In genomic region chrX:6778250-6778637, GRCm38 (mm10) we compare ENCODE assay signal across 8 mouse cellular contexts. TPM values are rescaled to one million over a fixed set of nuclear protein-coding genes. Genes with fewer than 3 reads are reported as not detected.
DNase-seq lines count a peak whose midpoint lies in the region; ATAC-seq lines count a peak whose summit lies in the region.

No protein-coding gene starts in this region.

- H3K9me3 ChIP-seq in midbrain, embryonic 10.5 days (replicated peaks), result peaks cover 3% of the 10 kb centered on the region; the same call in 1 of the 2 replicates

- 14% methylated on average over 19 of the region's 24 CpGs for WGBS in midbrain, embryonic 10.5 days

- peaks cover 10% of the 10 kb centered on the region for H3K4me1 ChIP-seq in midbrain, embryonic 10.5 days

- H3K27ac ChIP-seq in midbrain, embryonic 10.5 days (replicated peaks), result no peak overlapping the region

- peak; percentile 71 for ATAC-seq in granulocyte monocyte progenitor cell, adult 5-6 weeks (replicated peaks; ENCODE audit: poor library complexity, severe bottlenecking)

- H3K27me3 ChIP-seq in midbrain, embryonic 10.5 days (ENCODE audit: low read depth, poor library complexity, severe bottlenecking), result peaks cover 38% of the 10 kb centered on the region

- no peaks in the 10 kb centered on the region for H3K36me3 ChIP-seq in midbrain, embryonic 10.5 days

- peak; percentile 4 for DNase-seq in kidney, adult 11 months
- no peak for DNase-seq in kidney, adult 18-20 months
- DNase-seq in adrenal gland, postnatal 36 days, result peak; percentile 54 to 69
- peak; percentile 10 for DNase-seq in kidney, postnatal 14 days
- DNase-seq in midbrain, embryonic 10.5 days (ENCODE audit: low spot score), result peak; percentile 56
- DNase-seq in layer of hippocampus, adult 18-20 months (ENCODE audit: low spot score in 2 of 2), result no peak
- DNase-seq in cerebellum, adult 9-11 months, result no peak

- H3K4me3 ChIP-seq in midbrain, embryonic 10.5 days, result peak overlapping the region; percentile 52

RNA-seq across cellular contexts. Expression of gene Dgkk, which starts 0.9 kb away (rescaled TPM):
- 1 to 10 TPM; 4.1 to 4.8 TPM for total RNA-seq in adrenal gland, postnatal 36 days (2021)
- not detected in 2 replicates for total RNA-seq in granulocyte monocyte progenitor cell, adult 5-6 weeks (2014; fragmentation: Nextera tagmentation)
- not detected in 2 replicates for total RNA-seq in granulocyte monocyte progenitor cell, adult 5-6 weeks (2017)
- 0.34 and 0.44 TPM in 2 replicates for polyA plus RNA-seq in midbrain, embryonic 10.5 days (2016; fragmentation: Nextera tagmentation; extraction: Ambion mirVana)
- under 1 TPM; 0.23 to 0.57 TPM for total RNA-seq in layer of hippocampus, adult 18-20 months (2021)

Comparison
In these comparisons a context has a peak if more than half of its experiments do, and no peak if none do; other contexts are left out.
1. DNase-seq: peak in kidney, adult 11 months (single experiment), adrenal gland, postnatal 36 days (2 of 2), kidney, postnatal 14 days (single experiment) and midbrain, embryonic 10.5 days (single experiment); none in kidney, adult 18-20 months (single experiment), layer of hippocampus, adult 18-20 months (0 of 2) and cerebellum, adult 9-11 months (single experiment).